Mouse (Mus musculus): Measurements from ENCODE around the gene Xdh. TPM values are rescaled to one million over a fixed set of nuclear protein-coding genes. Genes with fewer than 3 reads are reported as not detected.

Xdh gene
- total and polyA plus RNA-seq, 3 experiments = 2.0 to 14.5 TPM; not detected in 1

DNA sequence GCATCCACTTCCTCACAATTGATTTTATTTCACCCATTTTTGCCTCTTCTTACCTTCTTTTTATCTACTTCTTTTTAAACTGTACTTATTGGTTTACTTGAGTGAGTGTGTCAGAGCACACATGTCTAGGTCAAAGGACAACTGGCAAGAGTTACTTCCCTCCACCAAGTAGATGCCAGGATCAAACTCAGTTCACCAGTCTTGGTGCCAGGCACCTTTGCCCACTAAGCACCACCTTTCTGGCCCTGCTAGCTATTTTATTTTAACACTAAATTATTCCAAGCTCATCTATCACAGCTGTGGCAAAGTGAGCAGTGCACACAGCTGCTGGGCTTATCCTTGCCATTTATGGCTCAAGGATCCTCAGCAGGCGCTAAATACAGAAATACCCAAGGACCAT lies 46.9 kb downstream of the Xdh start:
- TF ChIP-seq TAL1 (IDR thresholded peaks at IDR 0.05; ENCODE audit: low read length) (no peak), NRF1 (IDR thresholded peaks at IDR 0.05; ENCODE audit: insufficient read depth, low read depth, low read length, poor library complexity, severe bottlenecking) (no peak), MYC (IDR thresholded peaks at IDR 0.05; ENCODE audit: low read depth, low read length) (no peak), CHD1 (IDR thresholded peaks at IDR 0.05; ENCODE audit: low read depth, low read length) (no peak), ZKSCAN1 (IDR thresholded peaks at IDR 0.05; ENCODE audit: low read depth, low read length) (no peak), ZC3H11A (IDR thresholded peaks at IDR 0.05; ENCODE audit: low read depth, low read length) (no peak), EP300 (IDR thresholded peaks at IDR 0.05; ENCODE audit: low read depth in 1 of 2, low read length in 2 of 2) (no peak), RCOR1 (IDR thresholded peaks at IDR 0.05; ENCODE audit: low read depth, low read length) (no peak), GATA1 (IDR thresholded peaks at IDR 0.05; ENCODE audit: low read depth, low read length) (no peak), TCF12 (IDR thresholded peaks at IDR 0.05; ENCODE audit: low read depth, low read length) (no peak), USF1 (IDR thresholded peaks at IDR 0.05; ENCODE audit: low read depth, low read length) (no peak), MEF2A (IDR thresholded peaks at IDR 0.05; ENCODE audit: extremely low read depth, insufficient replicate concordance, low read depth, low read length, poor library complexity, severe bottlenecking) (no peak), MAFK (IDR thresholded peaks at IDR 0.05; ENCODE audit: borderline replicate concordance, low read depth, low read length) (no peak), MAX (IDR thresholded peaks at IDR 0.05; ENCODE audit: low read length) (no peak), KAT2A (conservative IDR thresholded peaks at IDR 0.05; ENCODE audit: low read depth, low read length) (no peak), UBTF (IDR thresholded peaks at IDR 0.05; ENCODE audit: borderline replicate concordance, insufficient read depth, low read depth, low read length) (no peak), MAZ (IDR thresholded peaks at IDR 0.05; ENCODE audit: low read depth, low read length) (no peak), HCFC1 (IDR thresholded peaks at IDR 0.05; ENCODE audit: low read depth, low read length) (no peak), SMC3 (IDR thresholded peaks at IDR 0.05; ENCODE audit: low read depth, low read length) (no peak)
- no peak overlapping the region for H3K4me3 ChIP-seq (ENCODE audit: control insufficient read depth in 1 of 2, insufficient read depth in 1 of 2, low read depth in 2 of 2, low read length in 2 of 2)
- H3K9me3 ChIP-seq (replicated peaks; ENCODE audit: insufficient read depth, low read length) = no peaks in the 10 kb centered on the region
- no peak for DNase-seq (ENCODE audit: low read depth, low spot score)
- no peak overlapping the region for H3K9ac ChIP-seq (ENCODE audit: control insufficient read depth, low read depth, low read length, poor library complexity, severe bottlenecking)
- no peak overlapping the region for H3K27ac ChIP-seq (ENCODE audit: control insufficient read depth, low read depth, low read length)
- no peaks in the 10 kb centered on the region for H3K36me3 ChIP-seq (ENCODE audit: control insufficient read depth in 1 of 2, insufficient read depth in 2 of 2, low read length in 2 of 2)
- no peaks in the 10 kb centered on the region for H3K27me3 ChIP-seq (ENCODE audit: control insufficient read depth in 1 of 2, insufficient read depth in 2 of 2, low read length in 2 of 2)
- no peaks in the 10 kb centered on the region for H3K79me2 ChIP-seq (ENCODE audit: control insufficient read depth, insufficient read depth, low read length, poor library complexity)
- H3K4me1 ChIP-seq (ENCODE audit: control insufficient read depth in 1 of 2, insufficient read depth in 2 of 2, low read length in 2 of 2) = no peaks in the 10 kb centered on the region

DNA sequence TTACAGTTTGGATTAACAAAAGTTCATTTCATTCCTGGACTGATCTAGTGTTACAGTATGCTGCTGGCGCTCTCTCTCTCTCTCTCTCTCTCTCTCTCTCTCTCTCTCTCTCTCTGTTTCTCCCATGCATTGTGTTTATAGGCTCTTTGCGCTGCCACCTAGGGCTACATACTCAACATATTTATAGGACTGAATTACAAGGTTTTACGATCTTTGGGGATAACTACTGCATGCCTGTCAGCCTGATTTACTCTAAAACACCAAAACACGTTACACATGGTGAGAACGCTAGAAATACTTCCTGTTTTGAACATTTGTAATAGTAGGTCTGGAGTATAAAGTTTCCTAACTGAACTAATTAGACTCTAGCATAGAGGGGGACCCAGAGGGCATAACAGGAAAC lies 47.8 kb downstream of the Xdh start:
- no peaks in the 10 kb centered on the region for H3K36me3 ChIP-seq (ENCODE audit: control insufficient read depth in 1 of 2, insufficient read depth in 2 of 2, low read length in 2 of 2)
- H3K9ac ChIP-seq (ENCODE audit: control insufficient read depth, low read depth, low read length, poor library complexity, severe bottlenecking) = no peak overlapping the region
- no peak for DNase-seq (ENCODE audit: low read depth, low spot score)
- H3K27ac ChIP-seq (ENCODE audit: control insufficient read depth, low read depth, low read length) = no peak overlapping the region
- no peak for TF ChIP-seq RAD21 (IDR thresholded peaks at IDR 0.05; ENCODE audit: low read depth, low read length)
- no peak for TF ChIP-seq RCOR1 (IDR thresholded peaks at IDR 0.05; ENCODE audit: low read depth, low read length)
- TF ChIP-seq ZKSCAN1 (IDR thresholded peaks at IDR 0.05; ENCODE audit: low read depth, low read length) = no peak
- TF ChIP-seq USF2 (IDR thresholded peaks at IDR 0.05; ENCODE audit: borderline replicate concordance in 1 of 2, insufficient read depth in 1 of 2, low read depth in 1 of 2, low read length in 2 of 2) = no peak
- TF ChIP-seq SMC3 (IDR thresholded peaks at IDR 0.05; ENCODE audit: low read depth, low read length) = no peak
- TF ChIP-seq MAZ (IDR thresholded peaks at IDR 0.05; ENCODE audit: low read depth, low read length) = no peak
- no peak for TF ChIP-seq ETS1 (IDR thresholded peaks at IDR 0.05; ENCODE audit: low read depth, low read length)
- no peak for TF ChIP-seq ZC3H11A (IDR thresholded peaks at IDR 0.05; ENCODE audit: low read depth, low read length)
- TF ChIP-seq UBTF (IDR thresholded peaks at IDR 0.05; ENCODE audit: borderline replicate concordance, insufficient read depth, low read depth, low read length) = no peak
- no peak for TF ChIP-seq POLR2AphosphoS5 (IDR thresholded peaks at IDR 0.05; ENCODE audit: borderline replicate concordance, low read depth, low read length)
- TF ChIP-seq E2F4 (IDR thresholded peaks at IDR 0.05; ENCODE audit: borderline replicate concordance, low read depth, low read length) = no peak
- TF ChIP-seq MYC (IDR thresholded peaks at IDR 0.05; ENCODE audit: low read depth, low read length) = no peak
- no peaks in the 10 kb centered on the region for H3K4me1 ChIP-seq (ENCODE audit: control insufficient read depth in 1 of 2, insufficient read depth in 2 of 2, low read length in 2 of 2)
- no peak overlapping the region for H3K4me3 ChIP-seq (ENCODE audit: control insufficient read depth in 1 of 2, insufficient read depth in 1 of 2, low read depth in 2 of 2, low read length in 2 of 2)
- H3K79me2 ChIP-seq (ENCODE audit: control insufficient read depth, insufficient read depth, low read length, poor library complexity) = no peaks in the 10 kb centered on the region
- H3K27me3 ChIP-seq (ENCODE audit: control insufficient read depth in 1 of 2, insufficient read depth in 2 of 2, low read length in 2 of 2) = no peaks in the 10 kb centered on the region
- H3K9me3 ChIP-seq (replicated peaks; ENCODE audit: insufficient read depth, low read length) = no peaks in the 10 kb centered on the region
